Mouse (Mus musculus) hindbrain, embryonic 12.5 days (tissue): ENCODE measurements around the gene Apoc3. TPM values are rescaled to one million over a fixed set of nuclear protein-coding genes. Genes with fewer than 3 reads are reported as not detected.

ENCODE experiments used
- ATAC-seq: fragments of 200-750 bp; cut with Nextera tagmentation; 2 replicates; pipeline ENCODE4 v1.8.0; 2017; ENCODE audit warnings: moderate TSS enrichment; ENCODE audit not compliant: low FRiP score
- H3K27ac ChIP-seq: fragments of 300-500 bp; sonication (generic); 2 replicates; pipeline ENCODE4 v1.5.1; 2016; ENCODE audit warnings: mild to moderate bottlenecking
- H3K27me3 ChIP-seq: fragments of 300-500 bp; sonication (generic); 2 replicates; pipeline ENCODE4 v1.6.1; 2016; ENCODE audit warnings: mild to moderate bottlenecking
- H3K36me3 ChIP-seq: fragments of 300-500 bp; sonication (generic); 2 replicates; pipeline ENCODE4 v1.6.1; 2016; ENCODE audit warnings: mild to moderate bottlenecking
- H3K4me1 ChIP-seq: fragments of 300-500 bp; sonication (generic); 2 replicates; pipeline ENCODE4 v1.6.1; 2016
- H3K4me2 ChIP-seq: fragments of 300-500 bp; sonication (generic); replicated peaks from 2 replicates; pipeline ENCODE4 v1.6.1; 2016; ENCODE audit warnings: mild to moderate bottlenecking
- H3K4me3 ChIP-seq: fragments of 300-500 bp; sonication (generic); 2 replicates; pipeline ENCODE4 v1.5.1; 2016; ENCODE audit warnings: mild to moderate bottlenecking
- H3K9ac ChIP-seq: fragments of 300-500 bp; sonication (generic); 2 replicates; pipeline ENCODE4 v1.6.1; 2016; ENCODE audit warnings: mild to moderate bottlenecking, moderate library complexity
- H3K9me3 ChIP-seq: fragments of 300-500 bp; sonication (generic); replicated peaks from 2 replicates; pipeline ENCODE4 v1.6.1; 2016; ENCODE audit warnings: mild to moderate bottlenecking
- WGBS: fragments of 180-500 bp; shearing (Covaris S2); methylation state at CpG from one replicate; pipeline ENCODE4 v1.1.7; 2016; 5-methylcytosine and 5-hydroxymethylcytosine counted together
- polyA plus RNA-seq: library from polyadenylated mRNA; unstranded; fragments of >200 nt; fragmentation: Nextera tagmentation; extraction: Ambion mirVana; gene quantifications from 2 replicates; pipeline ENCODE4 v1.2.1, GENCODE M21; 2016

Gene Apoc3
- polyA plus RNA-seq, 1 experiment from 2014 or later = not detected

DNA sequence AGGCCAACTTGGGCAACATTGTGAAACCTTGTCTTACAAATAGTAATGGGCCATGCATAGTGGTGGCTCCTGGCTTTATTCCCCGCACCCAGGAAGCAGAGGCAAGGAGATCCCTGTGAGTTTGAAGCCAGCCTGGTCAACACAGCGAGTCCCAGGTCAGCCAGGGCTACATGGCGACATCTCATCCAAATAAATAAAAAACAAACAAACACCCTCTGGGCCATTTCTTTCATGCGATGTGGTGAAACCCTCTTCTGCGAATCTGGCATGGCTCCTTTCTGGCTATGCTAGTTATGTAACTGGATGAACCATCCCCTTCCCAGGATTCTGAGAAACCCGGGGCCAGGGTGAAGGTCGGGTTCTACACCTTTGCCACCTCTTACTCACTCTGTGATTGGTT, 20.7 kb upstream of the Apoc3 start:
- Histone ChIP-seq H3K36me3 (no peaks in the 10 kb centered on the region), H3K9ac (no peak overlapping the region), H3K4me1 (no peaks in the 10 kb centered on the region), H3K9me3 (no peaks in the 10 kb centered on the region), H3K27me3 (peaks cover 3% of the 10 kb centered on the region; the same call in 1 of the 2 replicates), H3K4me2 (no peak overlapping the region), H3K27ac (no peak overlapping the region), H3K4me3 (no peak overlapping the region)
- ATAC-seq = no peak
- 90% methylated on average over 7 of the region's 7 CpGs for WGBS

DNA sequence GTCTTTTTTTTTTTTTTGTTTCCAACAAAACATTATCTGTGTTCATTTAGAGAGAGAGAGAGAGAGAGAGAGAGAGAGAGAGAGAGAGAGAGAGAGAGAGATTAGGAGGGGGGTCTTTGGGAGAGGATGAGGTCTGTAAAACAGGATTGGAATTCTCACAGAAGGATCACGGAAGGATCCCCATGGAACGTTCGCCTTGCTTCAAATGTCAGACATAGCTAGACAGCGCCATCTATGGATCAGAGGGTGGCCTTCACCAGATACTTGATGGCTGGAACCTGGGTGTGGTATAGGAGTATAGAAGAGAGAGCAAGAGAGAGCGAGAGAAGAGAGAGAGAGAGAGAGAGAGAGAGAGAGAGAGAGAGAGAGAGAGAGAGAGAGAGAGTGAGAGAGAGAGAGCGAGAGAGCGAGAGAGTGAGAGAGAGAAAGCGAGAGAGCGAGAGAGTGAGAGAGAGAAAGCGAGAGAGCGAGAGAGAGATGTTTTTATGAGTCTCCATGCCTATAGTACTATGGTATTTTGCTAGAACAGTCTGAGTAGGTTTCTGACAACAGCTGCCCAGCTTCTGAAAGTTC, 11.4 kb upstream of the Apoc3 start:
- Histone ChIP-seq H3K27ac (no peak overlapping the region), H3K4me2 (no peak overlapping the region), H3K4me3 (no peak overlapping the region), H3K9me3 (no peaks in the 10 kb centered on the region), H3K4me1 (no peaks in the 10 kb centered on the region; the same call in 1 of the 2 replicates), H3K9ac (no peak overlapping the region), H3K27me3 (peaks cover 2% of the 10 kb centered on the region; the same call in 1 of the 2 replicates), H3K36me3 (no peaks in the 10 kb centered on the region)
- WGBS = 38% methylated on average over 11 of the region's 11 CpGs
- ATAC-seq = no peak

- Histone ChIP-seq H3K9me3 (no peaks in the 10 kb centered on the region), H3K4me3 (no peak overlapping the region), H3K27me3 (peaks cover 2% of the 10 kb centered on the region; the same call in 1 of the 2 replicates), H3K9ac (no peak overlapping the region), H3K4me2 (no peak overlapping the region), H3K36me3 (no peaks in the 10 kb centered on the region), H3K4me1 (no peaks in the 10 kb centered on the region; the same call in 1 of the 2 replicates), H3K27ac (no peak overlapping the region)
- 58% methylated on average over 8 of the region's 8 CpGs for WGBS
- ATAC-seq = no peak
Measured at GRCm38 (mm10) chr9:46243584-46243983, 8.1 kb upstream of the Apoc3 start.

DNA sequence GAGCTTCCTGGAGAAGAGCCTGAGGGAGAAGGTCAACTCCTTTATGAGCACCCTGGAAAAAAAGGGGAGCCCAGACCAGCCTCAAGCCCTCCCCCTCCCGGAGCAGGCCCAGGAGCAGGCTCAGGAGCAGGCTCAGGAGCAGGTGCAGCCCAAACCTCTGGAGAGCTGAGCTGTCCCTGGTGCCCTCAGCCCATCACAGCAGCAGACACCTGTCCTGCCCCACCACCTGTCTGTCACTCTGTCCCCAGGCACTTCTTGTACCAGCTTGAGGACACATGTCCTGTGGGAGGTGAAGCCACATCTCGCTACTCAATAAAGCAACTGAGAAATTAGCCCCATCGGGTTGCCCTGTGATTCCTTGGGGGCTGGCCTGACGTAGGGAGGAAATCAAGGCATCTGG, 7.7 kb upstream of the Apoc3 start:
- Histone ChIP-seq H3K4me1 (no peaks in the 10 kb centered on the region; the same call in 1 of the 2 replicates), H3K27ac (no peak overlapping the region), H3K4me3 (no peak overlapping the region), H3K4me2 (no peak overlapping the region), H3K27me3 (peaks cover 2% of the 10 kb centered on the region; the same call in 1 of the 2 replicates), H3K9ac (no peak overlapping the region), H3K36me3 (no peaks in the 10 kb centered on the region), H3K9me3 (no peaks in the 10 kb centered on the region)
- ATAC-seq = no peak
- WGBS = 45% methylated on average over 4 of the region's 4 CpGs

GRCm38 (mm10) chr9:46241818-46242217, 6.4 kb upstream of the Apoc3 start:
- no peak overlapping the region for H3K9ac ChIP-seq
- no peak overlapping the region for H3K4me3 ChIP-seq
- H3K4me2 ChIP-seq = no peak overlapping the region
- H3K36me3 ChIP-seq = no peaks in the 10 kb centered on the region
- no peaks in the 10 kb centered on the region for H3K9me3 ChIP-seq
- no peak overlapping the region for H3K27ac ChIP-seq
- ATAC-seq = no peak
- no peaks in the 10 kb centered on the region; the same call in 1 of the 2 replicates for H3K4me1 ChIP-seq
- WGBS = 85% methylated on average over 2 of the region's 2 CpGs
- H3K27me3 ChIP-seq = no peaks in the 10 kb centered on the region

GRCm38 (mm10) chr9:46240526-46241153, 5.2 kb upstream of the Apoc3 start, which contains the start of gene Apoa4:
Gene Apoa4 (plus strand): TSS chr9:46240696.
- H3K4me3 ChIP-seq = no peak within 1 kb of the TSS
- H3K4me2 ChIP-seq = no peak within 1 kb of the TSS
- ATAC-seq = no peak
- no peak within 1 kb of the TSS for H3K9ac ChIP-seq
- H3K27me3 ChIP-seq = no peaks in the 10 kb centered on the region
- no peaks in the 10 kb centered on the region for H3K9me3 ChIP-seq
- no peaks in the 10 kb centered on the region; the same call in 1 of the 2 replicates for H3K4me1 ChIP-seq
- WGBS = 73% methylated on average over 7 of the region's 7 CpGs
- H3K36me3 ChIP-seq = no peaks in the 10 kb centered on the region
- H3K27ac ChIP-seq = no peak within 1 kb of the TSS

GRCm38 (mm10) chr9:46238850-46239249, 3.4 kb upstream of the Apoc3 start:
- no peaks in the 10 kb centered on the region for H3K36me3 ChIP-seq
- H3K27ac ChIP-seq = no peak overlapping the region
- no peaks in the 10 kb centered on the region for H3K27me3 ChIP-seq
- H3K4me2 ChIP-seq = no peak overlapping the region
- H3K4me1 ChIP-seq = no peaks in the 10 kb centered on the region; the same call in 1 of the 2 replicates
- H3K4me3 ChIP-seq = no peak overlapping the region
- H3K9ac ChIP-seq = no peak overlapping the region
- WGBS = 84% methylated on average over 7 of the region's 7 CpGs
- H3K9me3 ChIP-seq = no peaks in the 10 kb centered on the region
- no peak for ATAC-seq

DNA sequence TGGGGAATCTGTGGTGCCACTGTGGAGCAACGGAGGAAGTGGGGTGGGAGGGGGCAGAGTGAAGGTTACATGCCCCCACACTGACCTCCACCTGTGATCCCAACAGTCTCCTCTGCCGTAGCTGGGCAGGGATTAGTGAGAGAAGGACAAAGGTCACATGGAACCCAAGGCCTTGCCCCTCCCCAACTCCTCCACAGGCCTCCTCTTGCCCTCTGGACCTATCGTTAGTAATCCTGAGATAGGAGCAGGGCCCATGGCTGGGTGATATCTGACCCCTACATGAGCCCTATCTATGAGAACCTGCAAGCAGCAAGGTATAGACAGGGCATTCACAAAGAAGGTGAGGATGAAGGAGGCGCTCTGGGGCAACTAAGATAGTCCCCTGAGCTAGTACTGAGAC, 213 bp upstream of the Apoc3 start:
- no peaks in the 10 kb centered on the region for H3K9me3 ChIP-seq
- no peak for ATAC-seq
- H3K36me3 ChIP-seq = no peaks in the 10 kb centered on the region
- no peak overlapping the region for H3K27ac ChIP-seq
- peaks cover 2% of the 10 kb centered on the region; the same call in 1 of the 2 replicates for H3K4me1 ChIP-seq
- H3K9ac ChIP-seq = no peak overlapping the region
- no peak overlapping the region for H3K4me3 ChIP-seq
- no peak overlapping the region for H3K4me2 ChIP-seq
- no peaks in the 10 kb centered on the region for H3K27me3 ChIP-seq
- 68% methylated on average over 4 of the region's 4 CpGs for WGBS

DNA sequence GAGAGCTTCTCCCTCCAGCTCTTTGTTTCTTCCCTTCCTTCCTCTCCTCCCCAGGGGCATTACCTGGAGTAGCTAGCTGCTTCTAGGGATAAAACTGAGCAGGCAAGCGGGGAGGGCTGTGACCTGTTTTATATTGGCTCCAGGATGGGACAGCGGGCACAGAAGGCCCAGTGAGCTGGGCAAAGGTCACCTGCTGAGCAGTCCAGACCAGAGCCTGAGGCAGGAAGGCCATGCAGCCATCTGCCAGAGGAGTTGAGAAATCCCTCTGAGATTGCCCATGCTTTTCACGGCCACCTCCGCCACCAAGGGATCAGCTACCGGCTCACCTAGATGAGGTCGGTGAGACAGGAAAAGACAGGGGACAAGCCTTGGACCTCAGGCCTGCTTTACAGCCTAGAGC, 240 bp downstream of the Apoc3 start:
- H3K4me1 ChIP-seq = peaks cover 7% of the 10 kb centered on the region
- H3K27ac ChIP-seq = no peak overlapping the region
- no peaks in the 10 kb centered on the region for H3K36me3 ChIP-seq
- 91% methylated on average over 6 of the region's 6 CpGs for WGBS
- no peaks in the 10 kb centered on the region for H3K9me3 ChIP-seq
- no peak for ATAC-seq
- no peaks in the 10 kb centered on the region for H3K27me3 ChIP-seq
- H3K4me3 ChIP-seq = no peak overlapping the region
- no peak overlapping the region for H3K9ac ChIP-seq
- H3K4me2 ChIP-seq = no peak overlapping the region

DNA sequence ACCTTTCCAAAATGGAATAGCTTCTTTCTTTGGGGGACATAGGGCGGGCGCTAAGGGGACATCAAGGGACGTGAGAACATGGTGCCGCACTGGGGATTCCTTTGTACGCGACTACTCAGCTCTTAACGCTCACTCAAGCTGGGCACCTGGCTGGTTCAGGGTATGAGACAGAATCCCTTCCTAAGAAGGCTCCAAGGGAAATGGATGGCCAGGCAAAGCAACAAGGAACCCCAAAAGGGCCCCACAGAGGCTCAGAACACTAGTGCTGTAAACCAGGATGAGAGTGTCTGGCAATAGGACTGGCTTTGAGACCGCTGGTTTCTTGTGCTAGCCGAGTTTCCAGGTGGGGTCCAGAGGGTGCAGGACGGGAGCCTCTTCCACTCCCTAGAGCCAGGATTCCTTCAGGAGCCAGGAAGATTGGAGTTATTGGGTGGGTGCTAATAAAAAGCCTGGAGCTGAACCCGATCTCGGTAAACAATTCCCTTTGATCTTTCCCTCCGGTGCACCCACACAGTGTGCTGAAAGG, 4.9 kb downstream of the Apoc3 start:
- H3K4me2 ChIP-seq = peak overlapping the region; percentile 74
- whole genome bisulfite sequencing = 17% methylated on average over 13 of the region's 13 CpGs
- no peaks in the 10 kb centered on the region for H3K36me3 ChIP-seq
- H3K9ac ChIP-seq = peak overlapping the region; percentile 56
- peaks cover 10% of the 10 kb centered on the region for H3K4me1 ChIP-seq
- H3K4me3 ChIP-seq = peak overlapping the region; percentile 41
- no peaks in the 10 kb centered on the region for H3K27me3 ChIP-seq
- ATAC-seq = 0 out of 2 replicates have a peak, but pooled peaks have one; percentile 39
- H3K27ac ChIP-seq = no peak overlapping the region
- H3K9me3 ChIP-seq = no peaks in the 10 kb centered on the region

DNA sequence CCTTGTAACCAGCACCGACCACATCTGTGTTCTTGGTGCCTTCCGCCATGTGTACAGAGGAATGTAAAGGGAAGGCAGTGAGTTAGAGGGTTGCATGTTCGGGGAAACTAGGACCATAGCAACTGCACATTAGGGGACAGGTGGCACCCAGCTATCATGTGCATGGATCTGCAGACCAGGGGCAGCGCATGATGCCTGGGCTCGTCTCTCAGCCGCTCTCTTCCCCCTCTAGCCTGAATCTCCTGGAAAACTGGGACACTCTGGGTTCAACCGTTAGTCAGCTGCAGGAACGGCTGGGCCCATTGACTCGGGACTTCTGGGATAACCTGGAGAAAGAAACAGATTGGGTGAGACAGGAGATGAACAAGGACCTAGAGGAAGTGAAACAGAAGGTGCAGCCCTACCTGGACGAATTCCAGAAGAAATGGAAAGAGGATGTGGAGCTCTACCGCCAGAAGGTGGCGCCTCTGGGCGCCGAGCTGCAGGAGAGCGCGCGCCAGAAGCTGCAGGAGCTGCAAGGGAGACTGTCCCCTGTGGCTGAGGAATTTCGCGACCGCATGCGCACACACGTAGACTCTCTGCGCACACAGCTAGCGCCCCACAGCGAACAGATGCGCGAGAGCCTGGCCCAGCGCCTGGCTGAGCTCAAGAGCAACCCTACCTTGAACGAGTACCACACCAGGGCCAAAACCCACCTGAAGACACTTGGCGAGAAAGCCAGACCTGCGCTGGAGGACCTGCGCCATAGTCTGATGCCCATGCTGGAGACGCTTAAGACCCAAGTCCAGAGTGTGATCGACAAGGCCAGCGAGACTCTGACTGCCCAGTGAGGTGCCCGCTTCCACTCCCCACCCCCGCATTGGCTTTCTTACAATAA, 5.6 kb downstream of the Apoc3 start:
- peak; percentile 95 for ATAC-seq
- H3K4me2 ChIP-seq = peak overlapping the region; percentile 74
- peak overlapping the region; percentile 41 for H3K4me3 ChIP-seq
- H3K36me3 ChIP-seq = no peaks in the 10 kb centered on the region
- no peak overlapping the region for H3K27ac ChIP-seq
- no peaks in the 10 kb centered on the region for H3K9me3 ChIP-seq
- H3K27me3 ChIP-seq = no peaks in the 10 kb centered on the region
- H3K9ac ChIP-seq = peak overlapping the region; percentile 56
- peaks cover 10% of the 10 kb centered on the region for H3K4me1 ChIP-seq
- WGBS = 14% methylated on average over 37 of the region's 37 CpGs

DNA sequence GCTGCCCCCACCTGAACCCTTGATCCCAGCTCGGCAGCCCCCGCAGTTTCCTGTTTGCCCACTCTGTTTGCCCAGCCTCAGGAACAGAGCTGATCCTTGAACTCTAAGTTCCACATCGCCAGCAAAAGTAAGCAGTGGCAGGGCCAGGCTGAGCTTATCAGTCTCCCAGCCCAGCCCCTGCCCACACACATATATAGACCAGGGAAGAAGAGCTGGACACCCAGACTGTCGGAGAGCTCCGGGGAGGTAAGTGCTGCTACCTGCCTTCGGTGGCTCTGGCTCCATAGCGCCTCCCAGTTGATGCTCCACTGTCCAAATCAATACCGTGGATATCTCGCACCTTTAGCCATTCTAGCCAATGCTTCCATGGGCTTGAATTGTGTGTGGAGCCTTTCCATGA, 6.9 kb downstream of the Apoc3 start, which contains the start of gene Apoa1:
Apoa1 (plus strand) TSS at position 90 of the 400 bp plus-strand sequence.
- Histone ChIP-seq H3K4me2 (no peak within 1 kb of the TSS), H3K27ac (no peak within 1 kb of the TSS), H3K36me3 (0 out of 2 replicates have a peak, but pooled peaks cover 2% of the 10 kb centered on the region), H3K4me3 (no peak within 1 kb of the TSS), H3K4me1 (peaks cover 10% of the 10 kb centered on the region), H3K9ac (no peak within 1 kb of the TSS), H3K27me3 (no peaks in the 10 kb centered on the region), H3K9me3 (no peaks in the 10 kb centered on the region)
- ATAC-seq = no peak
- 67% methylated on average over 9 of the region's 9 CpGs for WGBS
